Mouse (Mus musculus): ENCODE data around the gene Col24a1. TPM values are rescaled to one million over a fixed set of nuclear protein-coding genes. Genes with fewer than 3 reads are reported as not detected.

The Col24a1 gene
- polyA plus RNA-seq, 1 experiment from 2014 or later: 3.1 TPM

- 73% methylated on average over 4 of the region's 4 CpGs for WGBS
- H3K4me3 ChIP-seq (replicated peaks): no peak overlapping the region
- no peak overlapping the region for H3K27ac ChIP-seq
- H3K9ac ChIP-seq: no peak overlapping the region
- H3K27me3 ChIP-seq: no peaks in the 10 kb centered on the region
- ATAC-seq (replicated peaks; ENCODE audit: low FRiP score): no peak
- H3K9me3 ChIP-seq (replicated peaks): no peaks in the 10 kb centered on the region
- H3K36me3 ChIP-seq: no peaks in the 10 kb centered on the region
- H3K4me1 ChIP-seq: no peaks in the 10 kb centered on the region
- H3K4me2 ChIP-seq: no peak overlapping the region
Observed at GRCm38 (mm10) chr3:145367176-145367717, 75.0 kb downstream of the Col24a1 start.

GRCm38 (mm10) chr3:145376298-145376697, 84.0 kb downstream of the Col24a1 start:
- no peak overlapping the region for H3K9ac ChIP-seq
- ATAC-seq (replicated peaks; ENCODE audit: low FRiP score): no peak
- no peaks in the 10 kb centered on the region for H3K9me3 ChIP-seq (replicated peaks)
- no peak overlapping the region for H3K27ac ChIP-seq
- no peak overlapping the region for H3K4me2 ChIP-seq
- no peaks in the 10 kb centered on the region for H3K4me1 ChIP-seq
- no peak overlapping the region for H3K4me3 ChIP-seq (replicated peaks)
- no peaks in the 10 kb centered on the region for H3K27me3 ChIP-seq
- H3K36me3 ChIP-seq: no peaks in the 10 kb centered on the region
- 91% methylated on average over 3 of the region's 3 CpGs for WGBS

- Histone ChIP-seq H3K9me3 (replicated peaks) (no peaks in the 10 kb centered on the region), H3K4me3 (replicated peaks) (no peak overlapping the region), H3K27ac (no peak overlapping the region), H3K27me3 (no peaks in the 10 kb centered on the region), H3K4me2 (no peak overlapping the region), H3K9ac (no peak overlapping the region), H3K4me1 (0 out of 2 replicates have a peak, but pooled peaks cover 5% of the 10 kb centered on the region), H3K36me3 (no peaks in the 10 kb centered on the region)
- WGBS: 76% methylated on average over 13 of the region's 13 CpGs
- ATAC-seq (replicated peaks; ENCODE audit: low FRiP score): no peak
Observed at GRCm38 (mm10) chr3:145383095-145383494, 90.8 kb downstream of the Col24a1 start.

- no peak for ATAC-seq (replicated peaks; ENCODE audit: low FRiP score)
- Histone ChIP-seq H3K27ac (no peak overlapping the region), H3K9ac (no peak overlapping the region), H3K27me3 (no peaks in the 10 kb centered on the region), H3K4me2 (no peak overlapping the region), H3K4me3 (replicated peaks) (no peak overlapping the region), H3K9me3 (replicated peaks) (no peaks in the 10 kb centered on the region), H3K36me3 (no peaks in the 10 kb centered on the region), H3K4me1 (0 out of 2 replicates have a peak, but pooled peaks cover 5% of the 10 kb centered on the region)
Observed at GRCm38 (mm10) chr3:145386434-145386833, 94.2 kb downstream of the Col24a1 start.

- 74% methylated on average over 4 of the region's 4 CpGs for WGBS
- no peaks in the 10 kb centered on the region for H3K36me3 ChIP-seq
- ATAC-seq (replicated peaks; ENCODE audit: low FRiP score): no peak
Observed at GRCm38 (mm10) chr3:145390681-145391080, 98.4 kb downstream of the Col24a1 start.

GRCm38 (mm10) chr3:145391986-145392659, 99.9 kb downstream of the Col24a1 start:
- Histone ChIP-seq H3K27me3 (no peaks in the 10 kb centered on the region), H3K4me2 (no peak overlapping the region), H3K4me1 (peaks cover 10% of the 10 kb centered on the region; the same call in 1 of the 2 replicates), H3K9ac (no peak overlapping the region), H3K27ac (peak overlapping the region; percentile 9), H3K9me3 (replicated peaks) (no peaks in the 10 kb centered on the region), H3K36me3 (no peaks in the 10 kb centered on the region), H3K4me3 (replicated peaks) (no peak overlapping the region)
- ATAC-seq (replicated peaks; ENCODE audit: low FRiP score): 0 out of 2 replicates have a peak, but pooled peaks have one; percentile 36
- WGBS: 63% methylated on average over 19 of the region's 19 CpGs

More at GRCm38 (mm10) chr3:145390681-145391080, 98.4 kb downstream of the Col24a1 start:
- Histone ChIP-seq H3K9ac (no peak overlapping the region), H3K4me1 (peaks cover 10% of the 10 kb centered on the region; the same call in 1 of the 2 replicates), H3K27ac (no peak overlapping the region), H3K27me3 (no peaks in the 10 kb centered on the region), H3K4me3 (replicated peaks) (no peak overlapping the region), H3K9me3 (replicated peaks) (no peaks in the 10 kb centered on the region), H3K4me2 (no peak overlapping the region)

- no peaks in the 10 kb centered on the region for H3K4me1 ChIP-seq
- H3K9me3 ChIP-seq (replicated peaks): no peaks in the 10 kb centered on the region
- H3K36me3 ChIP-seq: no peaks in the 10 kb centered on the region
- H3K4me3 ChIP-seq (replicated peaks): no peak overlapping the region
- H3K27ac ChIP-seq: no peak overlapping the region
- no peak overlapping the region for H3K4me2 ChIP-seq
- WGBS: 81% methylated on average over 3 of the region's 3 CpGs
- no peak overlapping the region for H3K9ac ChIP-seq
- ATAC-seq (replicated peaks; ENCODE audit: low FRiP score): no peak
- H3K27me3 ChIP-seq: no peaks in the 10 kb centered on the region
Observed at GRCm38 (mm10) chr3:145399173-145399572, 106.9 kb downstream of the Col24a1 start.

GRCm38 (mm10) chr3:145402257-145402656, 110.0 kb downstream of the Col24a1 start:
- Histone ChIP-seq H3K9ac (no peak overlapping the region), H3K9me3 (replicated peaks) (no peaks in the 10 kb centered on the region), H3K4me2 (no peak overlapping the region), H3K27me3 (no peaks in the 10 kb centered on the region), H3K4me3 (replicated peaks) (no peak overlapping the region), H3K36me3 (no peaks in the 10 kb centered on the region), H3K4me1 (no peaks in the 10 kb centered on the region), H3K27ac (no peak overlapping the region)
- 94% methylated on average over 10 of the region's 10 CpGs for WGBS
- no peak for ATAC-seq (replicated peaks; ENCODE audit: low FRiP score)

- ATAC-seq (replicated peaks; ENCODE audit: low FRiP score): no peak
- H3K4me3 ChIP-seq (replicated peaks): no peak overlapping the region
Observed at GRCm38 (mm10) chr3:145402994-145403393, 110.7 kb downstream of the Col24a1 start.

GRCm38 (mm10) chr3:145408045-145408444, 115.8 kb downstream of the Col24a1 start:
- no peak for ATAC-seq (replicated peaks; ENCODE audit: low FRiP score)
- Histone ChIP-seq H3K9me3 (replicated peaks) (no peaks in the 10 kb centered on the region), H3K36me3 (no peaks in the 10 kb centered on the region), H3K9ac (no peak overlapping the region), H3K27me3 (no peaks in the 10 kb centered on the region), H3K27ac (no peak overlapping the region), H3K4me1 (no peaks in the 10 kb centered on the region), H3K4me3 (replicated peaks) (no peak overlapping the region), H3K4me2 (no peak overlapping the region)
- 66% methylated on average over 3 of the region's 3 CpGs for WGBS

More at GRCm38 (mm10) chr3:145402994-145403393, 110.7 kb downstream of the Col24a1 start:
- Histone ChIP-seq H3K36me3 (no peaks in the 10 kb centered on the region), H3K4me1 (no peaks in the 10 kb centered on the region), H3K9ac (no peak overlapping the region), H3K27me3 (no peaks in the 10 kb centered on the region), H3K27ac (no peak overlapping the region), H3K4me2 (no peak overlapping the region), H3K9me3 (replicated peaks) (no peaks in the 10 kb centered on the region)
- WGBS: 84% methylated on average over 6 of the region's 6 CpGs

GRCm38 (mm10) chr3:145412137-145412536, 119.9 kb downstream of the Col24a1 start:
- no peaks in the 10 kb centered on the region for H3K27me3 ChIP-seq
- no peaks in the 10 kb centered on the region for H3K36me3 ChIP-seq
- no peak overlapping the region for H3K4me3 ChIP-seq (replicated peaks)
- no peaks in the 10 kb centered on the region for H3K4me1 ChIP-seq
- ATAC-seq (replicated peaks; ENCODE audit: low FRiP score): no peak
- WGBS: 49% methylated on average over 4 of the region's 4 CpGs
- H3K27ac ChIP-seq: no peak overlapping the region
- no peak overlapping the region for H3K4me2 ChIP-seq
- H3K9ac ChIP-seq: no peak overlapping the region
- no peaks in the 10 kb centered on the region for H3K9me3 ChIP-seq (replicated peaks)

- no peak for ATAC-seq (replicated peaks; ENCODE audit: low FRiP score)
- H3K9ac ChIP-seq: no peak overlapping the region
Observed at GRCm38 (mm10) chr3:145414362-145414761, 122.1 kb downstream of the Col24a1 start.

More at GRCm38 (mm10) chr3:145414362-145414761, 122.1 kb downstream of the Col24a1 start:
- no peaks in the 10 kb centered on the region for H3K27me3 ChIP-seq
- H3K36me3 ChIP-seq: no peaks in the 10 kb centered on the region
- no peaks in the 10 kb centered on the region for H3K4me1 ChIP-seq
- WGBS: 88% methylated on average over 3 of the region's 3 CpGs
- H3K4me3 ChIP-seq (replicated peaks): no peak overlapping the region
- no peak overlapping the region for H3K27ac ChIP-seq
- no peaks in the 10 kb centered on the region for H3K9me3 ChIP-seq (replicated peaks)
- no peak overlapping the region for H3K4me2 ChIP-seq

Measured in kidney, embryonic 15.5 days (tissue).